Mouse (Mus musculus): ENCODE measurements around the gene Pif1. TPM values are rescaled to one million over a fixed set of nuclear protein-coding genes. Genes with fewer than 3 reads are reported as not detected.

Gene Pif1
- polyA plus RNA-seq, 1 experiment from 2014 or later, result 13.9 TPM

GRCm38 (mm10) chr9:65579781-65580371, 7.1 kb upstream of the Pif1 start, which contains the start of gene Plekho2:
Plekho2 (minus strand) TSS chr9:65580040.
- ATAC-seq (replicated peaks; ENCODE audit: extremely low read depth, insufficient read depth, low FRiP score), result peak; percentile 93
- Histone ChIP-seq H3K27ac (ENCODE audit: low read length) (peak within 1 kb of the TSS; percentile 85), H3K27me3 (ENCODE audit: control insufficient read depth, insufficient read depth, low read length) (no peaks in the 10 kb centered on the region), H3K4me3 (ENCODE audit: low read length) (peak within 1 kb of the TSS; percentile 82), H3K36me3 (ENCODE audit: control insufficient read depth, insufficient read depth) (no peaks in the 10 kb centered on the region), H3K9me3 (replicated peaks; ENCODE audit: control insufficient read depth, low read length) (no peaks in the 10 kb centered on the region), H3K4me1 (ENCODE audit: control insufficient read depth, insufficient read depth, low read length) (peaks cover 49% of the 10 kb centered on the region), H3K4me2 (ENCODE audit: low read depth, low read length) (peak within 1 kb of the TSS; percentile 66), H3K9ac (ENCODE audit: low read length) (peak within 1 kb of the TSS; percentile 88)
- WGBS, result 1% methylated on average over 44 of the region's 45 CpGs

- Histone ChIP-seq H3K9me3 (replicated peaks; ENCODE audit: control insufficient read depth, low read length) (no peaks in the 10 kb centered on the region), H3K4me3 (ENCODE audit: low read length) (peak overlapping the region; percentile 82), H3K9ac (ENCODE audit: low read length) (peak overlapping the region; percentile 67), H3K4me2 (ENCODE audit: low read depth, low read length) (peak overlapping the region; percentile 66), H3K27ac (ENCODE audit: low read length) (peak overlapping the region; percentile 85), H3K36me3 (ENCODE audit: control insufficient read depth, insufficient read depth) (no peaks in the 10 kb centered on the region), H3K27me3 (ENCODE audit: control insufficient read depth, insufficient read depth, low read length) (no peaks in the 10 kb centered on the region), H3K4me1 (ENCODE audit: control insufficient read depth, insufficient read depth, low read length) (peaks cover 41% of the 10 kb centered on the region)
- ATAC-seq (replicated peaks; ENCODE audit: extremely low read depth, insufficient read depth, low FRiP score), result peak; percentile 19; the same call in 1 of the 2 replicates
- 4% methylated on average over 22 of the region's 29 CpGs for WGBS
Observed at GRCm38 (mm10) chr9:65580401-65581256, 6.3 kb upstream of the Pif1 start.

- H3K9me3 ChIP-seq (replicated peaks; ENCODE audit: control insufficient read depth, low read length), result no peaks in the 10 kb centered on the region
- no peak overlapping the region for H3K27ac ChIP-seq (ENCODE audit: low read length)
- 18% methylated on average over 8 of the region's 8 CpGs for WGBS
- peaks cover 23% of the 10 kb centered on the region for H3K4me1 ChIP-seq (ENCODE audit: control insufficient read depth, insufficient read depth, low read length)
- H3K4me2 ChIP-seq (ENCODE audit: low read depth, low read length), result no peak overlapping the region
- no peak overlapping the region for H3K4me3 ChIP-seq (ENCODE audit: low read length)
- no peaks in the 10 kb centered on the region for H3K27me3 ChIP-seq (ENCODE audit: control insufficient read depth, insufficient read depth, low read length)
- no peaks in the 10 kb centered on the region for H3K36me3 ChIP-seq (ENCODE audit: control insufficient read depth, insufficient read depth)
- no peak for ATAC-seq (replicated peaks; ENCODE audit: extremely low read depth, insufficient read depth, low FRiP score)
- no peak overlapping the region for H3K9ac ChIP-seq (ENCODE audit: low read length)
Observed at GRCm38 (mm10) chr9:65583045-65583444, 3.9 kb upstream of the Pif1 start.

- WGBS, result 0% methylated on average over 6 of the region's 6 CpGs
- no peaks in the 10 kb centered on the region for H3K9me3 ChIP-seq (replicated peaks; ENCODE audit: control insufficient read depth, low read length)
- H3K4me3 ChIP-seq (ENCODE audit: low read length), result peak overlapping the region; percentile 70
- ATAC-seq (replicated peaks; ENCODE audit: extremely low read depth, insufficient read depth, low FRiP score), result no peak
- H3K4me1 ChIP-seq (ENCODE audit: control insufficient read depth, insufficient read depth, low read length), result peaks cover 16% of the 10 kb centered on the region
- no peak overlapping the region for H3K27ac ChIP-seq (ENCODE audit: low read length)
- peak overlapping the region; percentile 93 for H3K4me2 ChIP-seq (ENCODE audit: low read depth, low read length)
- H3K9ac ChIP-seq (ENCODE audit: low read length), result peak overlapping the region; percentile 73
- H3K36me3 ChIP-seq (ENCODE audit: control insufficient read depth, insufficient read depth), result peaks cover 8% of the 10 kb centered on the region
- no peaks in the 10 kb centered on the region for H3K27me3 ChIP-seq (ENCODE audit: control insufficient read depth, insufficient read depth, low read length)
Observed at GRCm38 (mm10) chr9:65587270-65587572, 261 bp downstream of the Pif1 start.

- Histone ChIP-seq H3K9me3 (replicated peaks; ENCODE audit: control insufficient read depth, low read length) (no peaks in the 10 kb centered on the region), H3K4me1 (ENCODE audit: control insufficient read depth, insufficient read depth, low read length) (peaks cover 16% of the 10 kb centered on the region), H3K9ac (ENCODE audit: low read length) (peak overlapping the region; percentile 73), H3K27ac (ENCODE audit: low read length) (0 out of 2 replicates have a peak overlapping the region, but pooled peaks have one; percentile 5), H3K4me3 (ENCODE audit: low read length) (peak overlapping the region; percentile 70), H3K4me2 (ENCODE audit: low read depth, low read length) (peak overlapping the region; percentile 93), H3K27me3 (ENCODE audit: control insufficient read depth, insufficient read depth, low read length) (no peaks in the 10 kb centered on the region), H3K36me3 (ENCODE audit: control insufficient read depth, insufficient read depth) (peaks cover 8% of the 10 kb centered on the region)
- WGBS, result under 1% methylated on average over 64 of the region's 64 CpGs
- peak; percentile 19 for ATAC-seq (replicated peaks; ENCODE audit: extremely low read depth, insufficient read depth, low FRiP score)
Observed at GRCm38 (mm10) chr9:65587573-65588358, 806 bp downstream of the Pif1 start.

- WGBS, result 81% methylated on average over 3 of the region's 3 CpGs
- H3K9ac ChIP-seq (ENCODE audit: low read length), result no peak overlapping the region
Observed at GRCm38 (mm10) chr9:65589091-65589490, 2.1 kb downstream of the Pif1 start.

GRCm38 (mm10) chr9:65592721-65593120, 5.8 kb downstream of the Pif1 start:
- ATAC-seq (replicated peaks; ENCODE audit: extremely low read depth, insufficient read depth, low FRiP score), result no peak
- H3K4me3 ChIP-seq (ENCODE audit: low read length), result no peak overlapping the region
- H3K27me3 ChIP-seq (ENCODE audit: control insufficient read depth, insufficient read depth, low read length), result no peaks in the 10 kb centered on the region
- H3K9ac ChIP-seq (ENCODE audit: low read length), result no peak overlapping the region
- 0 out of 2 replicates have a peak, but pooled peaks cover 2% of the 10 kb centered on the region for H3K9me3 ChIP-seq (replicated peaks; ENCODE audit: control insufficient read depth, low read length)
- WGBS, result 89% methylated on average over 3 of the region's 3 CpGs
- peaks cover 13% of the 10 kb centered on the region for H3K4me1 ChIP-seq (ENCODE audit: control insufficient read depth, insufficient read depth, low read length)
- H3K27ac ChIP-seq (ENCODE audit: low read length), result no peak overlapping the region
- peaks cover 31% of the 10 kb centered on the region for H3K36me3 ChIP-seq (ENCODE audit: control insufficient read depth, insufficient read depth)
- no peak overlapping the region for H3K4me2 ChIP-seq (ENCODE audit: low read depth, low read length)

More at GRCm38 (mm10) chr9:65589091-65589490, 2.1 kb downstream of the Pif1 start:
- H3K4me2 ChIP-seq (ENCODE audit: low read depth, low read length), result peak overlapping the region; percentile 93
- peak overlapping the region; percentile 70 for H3K4me3 ChIP-seq (ENCODE audit: low read length)
- peaks cover 18% of the 10 kb centered on the region for H3K36me3 ChIP-seq (ENCODE audit: control insufficient read depth, insufficient read depth)
- H3K4me1 ChIP-seq (ENCODE audit: control insufficient read depth, insufficient read depth, low read length), result peaks cover 16% of the 10 kb centered on the region
- 0 out of 2 replicates have a peak, but pooled peaks cover 2% of the 10 kb centered on the region for H3K9me3 ChIP-seq (replicated peaks; ENCODE audit: control insufficient read depth, low read length)
- H3K27me3 ChIP-seq (ENCODE audit: control insufficient read depth, insufficient read depth, low read length), result no peaks in the 10 kb centered on the region
- ATAC-seq (replicated peaks; ENCODE audit: extremely low read depth, insufficient read depth, low FRiP score), result no peak
- no peak overlapping the region for H3K27ac ChIP-seq (ENCODE audit: low read length)

GRCm38 (mm10) chr9:65593596-65593995, 6.6 kb downstream of the Pif1 start:
- WGBS, result 89% methylated on average over 9 of the region's 9 CpGs
- peaks cover 31% of the 10 kb centered on the region for H3K36me3 ChIP-seq (ENCODE audit: control insufficient read depth, insufficient read depth)
- H3K27me3 ChIP-seq (ENCODE audit: control insufficient read depth, insufficient read depth, low read length), result no peaks in the 10 kb centered on the region
- H3K9ac ChIP-seq (ENCODE audit: low read length), result no peak overlapping the region
- H3K4me1 ChIP-seq (ENCODE audit: control insufficient read depth, insufficient read depth, low read length), result peaks cover 8% of the 10 kb centered on the region
- 0 out of 2 replicates have a peak, but pooled peaks cover 2% of the 10 kb centered on the region for H3K9me3 ChIP-seq (replicated peaks; ENCODE audit: control insufficient read depth, low read length)
- no peak overlapping the region for H3K27ac ChIP-seq (ENCODE audit: low read length)
- H3K4me2 ChIP-seq (ENCODE audit: low read depth, low read length), result no peak overlapping the region
- ATAC-seq (replicated peaks; ENCODE audit: extremely low read depth, insufficient read depth, low FRiP score), result no peak
- no peak overlapping the region for H3K4me3 ChIP-seq (ENCODE audit: low read length)
